In the genomic region with DNA sequence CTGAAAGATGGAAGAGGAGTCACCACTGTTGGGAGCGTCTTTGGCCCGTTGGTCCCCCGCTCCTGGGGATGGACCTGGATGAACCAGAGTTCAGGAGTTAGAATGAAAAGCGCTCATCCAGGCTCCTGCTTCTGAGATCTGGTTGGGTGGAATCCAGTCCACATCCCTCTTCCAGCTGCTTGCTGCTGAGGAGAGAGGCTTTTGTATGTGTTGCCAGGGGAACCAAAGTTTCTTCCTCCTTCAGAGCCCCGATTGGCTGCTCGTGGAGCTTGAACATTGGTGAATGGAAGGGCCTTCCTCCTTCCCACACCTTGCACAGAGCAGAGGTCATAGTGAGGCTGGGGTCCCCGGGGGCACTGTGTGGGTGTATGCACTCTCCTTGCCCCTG, we compare ENCODE assay signal across 27 mouse cellular contexts. TPM values are rescaled to one million over a fixed set of nuclear protein-coding genes. Genes with fewer than 3 reads are reported as not detected.
DNase-seq lines count a peak whose midpoint lies in the region; ATAC-seq and TF ChIP-seq lines count a peak whose summit lies in the region.
"Had no signal": no experiment of that assay in that cellular context is flagged by ENCODE, and none has a peak within 500 bp of the region (broad histone marks: within the 10 kb centered on the region; RNA-seq: fewer than 3 reads in every experiment).

No protein-coding gene starts in this region.

- intact Hi-C loops in left cerebral cortex, adult 2 months (cut with DNase I), result no loop called here
- intact Hi-C loops in left cerebral cortex, postnatal 36 days (cut with DNase I), result no loop called here

- H3K4me1 ChIP-seq in forebrain, postnatal 0 days (ENCODE audit: insufficient read depth), result 0 out of 2 replicates have a peak, but pooled peaks cover 4% of the 10 kb centered on the region
- H3K4me1 ChIP-seq in forebrain, embryonic 14.5 days (ENCODE audit: control insufficient read depth, insufficient read depth, low read length), result no peaks in the 10 kb centered on the region
- H3K4me1 ChIP-seq in E14TG2a.4 (replicated peaks; ENCODE audit: low read depth, low read length), result peaks cover 87% of the 10 kb centered on the region
- H3K4me1 ChIP-seq: midbrain, embryonic 15.5 days had no signal

- no peaks in the 10 kb centered on the region for H3K27me3 ChIP-seq in forebrain, postnatal 0 days (ENCODE audit: insufficient read depth, low read length)
- H3K27me3 ChIP-seq in forebrain, embryonic 14.5 days (replicated peaks; ENCODE audit: control insufficient read depth, insufficient read depth, low read length), result no peaks in the 10 kb centered on the region
- no peaks in the 10 kb centered on the region for H3K27me3 ChIP-seq in E14TG2a.4 (ENCODE audit: insufficient read depth, low read length)
- H3K27me3 ChIP-seq: embryonic facial prominence, embryonic 13.5 days; hindbrain, embryonic 12.5 days; liver, embryonic 15.5 days; midbrain, embryonic 15.5 days; neural tube, embryonic 12.5 days had no signal

- no peak overlapping the region for H3K4me3 ChIP-seq in forebrain, postnatal 0 days (ENCODE audit: low read depth, low read length)
- no peak overlapping the region for H3K4me3 ChIP-seq in forebrain, embryonic 14.5 days (ENCODE audit: low read depth, low read length)
- no peak overlapping the region for H3K4me3 ChIP-seq in left cerebral cortex, adult 2 months
- 0 out of 2 replicates have a peak overlapping the region, but pooled peaks have one; percentile 48 for H3K4me3 ChIP-seq in E14TG2a.4 (replicated peaks; ENCODE audit: low read length)
- H3K4me3 ChIP-seq: embryonic facial prominence, embryonic 13.5 days; erythroblast, embryonic 14.5 days; hindbrain, embryonic 12.5 days; limb, embryonic 10.5 days; liver, embryonic 15.5 days; midbrain, embryonic 15.5 days; neural tube, embryonic 12.5 days had no signal

- no peak overlapping the region for H3K27ac ChIP-seq in forebrain, postnatal 0 days (ENCODE audit: low read depth, low read length)
- no peak overlapping the region for H3K27ac ChIP-seq in forebrain, embryonic 14.5 days (ENCODE audit: low read depth, low read length)
- 0 out of 2 replicates have a peak overlapping the region, but pooled peaks have one; percentile 5 for H3K27ac ChIP-seq in left cerebral cortex, adult 2 months
- H3K27ac ChIP-seq: embryonic facial prominence, embryonic 13.5 days; hindbrain, embryonic 12.5 days; limb, embryonic 10.5 days; liver, embryonic 15.5 days; macrophage; midbrain, embryonic 15.5 days; neural tube, embryonic 12.5 days had no signal

- H3K9ac ChIP-seq in forebrain, postnatal 0 days, result no peak overlapping the region
- H3K9ac ChIP-seq in forebrain, embryonic 14.5 days (ENCODE audit: low read length), result no peak overlapping the region
- H3K9ac ChIP-seq: embryonic facial prominence, embryonic 13.5 days; hindbrain, embryonic 12.5 days; liver, embryonic 15.5 days; midbrain, embryonic 15.5 days; neural tube, embryonic 12.5 days had no signal

- peak; percentile 82 for ATAC-seq in forebrain, postnatal 0 days
- ATAC-seq in forebrain, embryonic 14.5 days, result no peak
- ATAC-seq: inflammation-experienced regulatory T-cells, adult 6 months; midbrain, embryonic 15.5 days had no signal

- H3K9me3 ChIP-seq in forebrain, postnatal 0 days (ENCODE audit: low read length), result no peaks in the 10 kb centered on the region
- H3K9me3 ChIP-seq in forebrain, embryonic 14.5 days (replicated peaks; ENCODE audit: control insufficient read depth, low read length), result no peaks in the 10 kb centered on the region
- H3K9me3 ChIP-seq in E14TG2a.4 (ENCODE audit: low read length), result no peaks in the 10 kb centered on the region
- H3K9me3 ChIP-seq: embryonic facial prominence, embryonic 13.5 days; hindbrain, embryonic 12.5 days; limb, embryonic 10.5 days; liver, embryonic 15.5 days; midbrain, embryonic 15.5 days; neural tube, embryonic 12.5 days had no signal

- H3K4me2 ChIP-seq in forebrain, postnatal 0 days (ENCODE audit: low read depth), result no peak overlapping the region
- H3K4me2 ChIP-seq in forebrain, embryonic 14.5 days (ENCODE audit: low read length), result no peak overlapping the region
- H3K4me2 ChIP-seq: embryonic facial prominence, embryonic 13.5 days; hindbrain, embryonic 12.5 days; liver, embryonic 15.5 days; midbrain, embryonic 15.5 days; neural tube, embryonic 12.5 days had no signal

- TF ChIP-seq CTCF in forebrain, postnatal 0 days (IDR thresholded peaks at IDR 0.05; ENCODE audit: low read depth), result no peak
- no peak for TF ChIP-seq CTCF in left cerebral cortex, adult 2 months (IDR thresholded peaks at IDR 0.05)
- no peak for TF ChIP-seq CTCF in E14TG2a.4 (conservative IDR thresholded peaks at IDR 0.05; ENCODE audit: low read length)

- DNase-seq in forebrain, postnatal 0 days, result peak; percentile 29
- no peak for DNase-seq in forebrain, embryonic 14.5 days (ENCODE audit: low spot score)
- DNase-seq in left cerebral cortex, adult 2 months (ENCODE audit: extremely low spot score in 1 of 2, low spot score in 2 of 2), result no peak
- no peak for DNase-seq in left cerebral cortex, postnatal 36 days (ENCODE audit: low spot score in 2 of 2)
- DNase-seq in ES-CJ7 (ENCODE audit: low read depth, low spot score), result peak; percentile 66
- no peak for DNase-seq in thymus, postnatal 0 days (ENCODE audit: low spot score)
- DNase-seq in lung, adult 18-20 months, result no peak
- DNase-seq: adrenal gland, postnatal 25 days; B cell, adult 2 months; cerebellum, adult 11 months; cerebellum, postnatal 14 days; embryo, embryonic 11 days; gastrocnemius, postnatal 10 days; kidney, adult 18-20 months; kidney, postnatal 4 days; liver had no signal

- WGBS in forebrain, postnatal 0 days, result 47% methylated on average over 7 of the region's 7 CpGs
- WGBS in forebrain, embryonic 14.5 days, result 48% methylated on average over 7 of the region's 7 CpGs

- H3K36me3 ChIP-seq in forebrain, postnatal 0 days (ENCODE audit: insufficient read depth), result peaks cover 15% of the 10 kb centered on the region
- no peaks in the 10 kb centered on the region for H3K36me3 ChIP-seq in forebrain, embryonic 14.5 days (ENCODE audit: control insufficient read depth, insufficient read depth, low read length)
- peaks cover 23% of the 10 kb centered on the region for H3K36me3 ChIP-seq in E14TG2a.4 (ENCODE audit: insufficient read depth, low read length)
- H3K36me3 ChIP-seq: embryonic facial prominence, embryonic 13.5 days; hindbrain, embryonic 12.5 days; limb, embryonic 10.5 days; liver, embryonic 15.5 days; midbrain, embryonic 15.5 days; neural tube, embryonic 12.5 days had no signal

RNA-seq across cellular contexts. Expression of a gene that starts 31.4 kb away (rescaled TPM):
- total RNA-seq in forebrain, postnatal 0 days (2014; rRNA removed), result 169 and 211 TPM in 2 replicates
- polyA plus RNA-seq in forebrain, postnatal 0 days (2015; fragmentation: Nextera tagmentation; extraction: Ambion mirVana), result 7.0 and 10.0 TPM in 2 replicates
- polyA plus RNA-seq in forebrain, embryonic 14.5 days (2014; fragmentation: Nextera tagmentation; extraction: Ambion mirVana), result 9.6 and 11.2 TPM in 2 replicates
- 100 to 1,000 TPM; 376 to 385 TPM for total RNA-seq in left cerebral cortex, adult 2 months (2021)
- 100 to 1,000 TPM; 346 to 360 TPM for total RNA-seq in left cerebral cortex, postnatal 36 days (2021)
- 0.21 and 0.38 TPM in 2 replicates for polyA plus RNA-seq in thymus, postnatal 0 days (2015; fragmentation: Nextera tagmentation; extraction: Ambion mirVana)
- total RNA-seq: granulocyte monocyte progenitor cell, adult 5-6 weeks had no signal

Comparison
In these comparisons a context has a peak if more than half of its experiments do, and no peak if none do; other contexts are left out.
1. DNase-seq: peak in forebrain, postnatal 0 days (single experiment) and ES-CJ7 (single experiment); none in forebrain, embryonic 14.5 days (single experiment), left cerebral cortex, adult 2 months (0 of 2), left cerebral cortex, postnatal 36 days (0 of 2), thymus, postnatal 0 days (single experiment) and lung, adult 18-20 months (0 of 2).